19 mouse cellular contexts compared by ENCODE assay signal in the genomic region with DNA sequence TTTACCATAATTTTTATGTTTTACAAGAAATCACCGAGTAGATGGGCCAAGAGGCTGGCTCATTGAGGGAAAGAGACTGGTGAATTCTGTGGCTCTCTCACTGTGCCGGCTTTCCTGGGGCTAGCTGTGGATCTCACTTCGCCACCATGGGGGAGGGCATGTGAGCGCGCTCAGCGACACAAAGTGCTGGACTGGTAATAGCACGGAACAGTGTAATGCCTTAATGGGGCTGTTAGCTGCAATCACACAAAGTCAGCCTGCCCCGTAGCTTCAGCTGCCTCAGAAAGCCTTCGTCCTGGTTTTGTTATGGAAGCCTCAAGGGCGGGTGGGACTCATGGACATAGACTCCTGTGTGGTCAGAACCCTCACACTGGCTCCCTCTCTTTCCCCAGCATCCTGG. TPM values are rescaled to one million over a fixed set of nuclear protein-coding genes. Genes with fewer than 3 reads are reported as not detected.
A peak's percentile ranks its signal among the peaks of the same experiment; 100 is the strongest.
DNase-seq lines count a peak whose midpoint lies in the region; ATAC-seq and TF ChIP-seq lines count a peak whose summit lies in the region.
"Had no signal": no experiment of that assay in that cellular context is flagged by ENCODE, and none has a peak within 500 bp of the region (broad histone marks: within the 10 kb centered on the region; RNA-seq: fewer than 3 reads in every experiment).

No protein-coding gene starts in this region.

- no peak overlapping the region for H3K27ac ChIP-seq in forebrain, embryonic 13.5 days
- H3K27ac ChIP-seq in forebrain, embryonic 11.5 days (ENCODE audit: low read depth, low read length), result no peak overlapping the region
- H3K27ac ChIP-seq in hindbrain, embryonic 14.5 days, result no peak overlapping the region
- H3K27ac ChIP-seq in hindbrain, postnatal 0 days, result no peak overlapping the region
- H3K27ac ChIP-seq in neural tube, embryonic 13.5 days (replicated peaks), result peak overlapping the region; percentile 46; the same call in 1 of the 2 replicates
- H3K27ac ChIP-seq: embryonic facial prominence, embryonic 12.5 days; heart, embryonic 13.5 days had no signal

- H3K4me2 ChIP-seq in forebrain, embryonic 13.5 days, result no peak overlapping the region
- H3K4me2 ChIP-seq in forebrain, embryonic 11.5 days (ENCODE audit: low read depth, low read length, severe bottlenecking), result no peak overlapping the region
- no peak overlapping the region for H3K4me2 ChIP-seq in hindbrain, embryonic 14.5 days (replicated peaks)
- H3K4me2 ChIP-seq in hindbrain, postnatal 0 days (ENCODE audit: low read depth, low read length), result no peak overlapping the region
- no peak overlapping the region for H3K4me2 ChIP-seq in neural tube, embryonic 13.5 days
- H3K4me2 ChIP-seq: embryonic facial prominence, embryonic 12.5 days; heart, embryonic 13.5 days had no signal

- H3K9ac ChIP-seq in forebrain, embryonic 13.5 days, result 0 out of 2 replicates have a peak overlapping the region, but pooled peaks have one; percentile 21
- H3K9ac ChIP-seq in forebrain, embryonic 11.5 days (ENCODE audit: low read length), result no peak overlapping the region
- peak overlapping the region; percentile 8; the same call in 1 of the 2 replicates for H3K9ac ChIP-seq in hindbrain, embryonic 14.5 days
- H3K9ac ChIP-seq in hindbrain, postnatal 0 days (replicated peaks; ENCODE audit: low read length), result no peak overlapping the region
- H3K9ac ChIP-seq in neural tube, embryonic 13.5 days, result peak overlapping the region; percentile 35; the same call in 1 of the 2 replicates
- H3K9ac ChIP-seq: embryonic facial prominence, embryonic 12.5 days; heart, embryonic 13.5 days had no signal

- no peak for TF ChIP-seq CTCF in hindbrain, postnatal 0 days (IDR thresholded peaks at IDR 0.05; ENCODE audit: low read depth)

- H3K9me3 ChIP-seq in forebrain, embryonic 13.5 days (replicated peaks), result no peaks in the 10 kb centered on the region; the same call in 1 of the 2 replicates
- no peaks in the 10 kb centered on the region for H3K9me3 ChIP-seq in forebrain, embryonic 11.5 days (ENCODE audit: control insufficient read depth, low read length)
- H3K9me3 ChIP-seq in hindbrain, embryonic 14.5 days (ENCODE audit: control insufficient read depth, low read length), result no peaks in the 10 kb centered on the region
- H3K9me3 ChIP-seq in hindbrain, postnatal 0 days (ENCODE audit: low read length), result no peaks in the 10 kb centered on the region
- H3K9me3 ChIP-seq in neural tube, embryonic 13.5 days, result no peaks in the 10 kb centered on the region
- H3K9me3 ChIP-seq: embryonic facial prominence, embryonic 12.5 days; heart, embryonic 13.5 days had no signal

- no peak for ATAC-seq in forebrain, embryonic 13.5 days
- ATAC-seq in forebrain, embryonic 11.5 days (replicated peaks; ENCODE audit: low FRiP score), result no peak
- ATAC-seq in hindbrain, embryonic 14.5 days (ENCODE audit: low FRiP score), result no peak
- ATAC-seq in hindbrain, postnatal 0 days, result no peak
- no peak for ATAC-seq in neural tube, embryonic 13.5 days (ENCODE audit: low read depth)
- ATAC-seq: hindbrain, embryonic 16.5 days had no signal

- H3K4me1 ChIP-seq in forebrain, embryonic 13.5 days, result peaks cover 5% of the 10 kb centered on the region
- H3K4me1 ChIP-seq in forebrain, embryonic 11.5 days (replicated peaks; ENCODE audit: control insufficient read depth, insufficient read depth, low read length), result 0 out of 2 replicates have a peak, but pooled peaks cover 2% of the 10 kb centered on the region
- peaks cover 12% of the 10 kb centered on the region; the same call in 1 of the 2 replicates for H3K4me1 ChIP-seq in hindbrain, embryonic 14.5 days (replicated peaks; ENCODE audit: control insufficient read depth, insufficient read depth, low read length)
- peaks cover 3% of the 10 kb centered on the region; the same call in 1 of the 2 replicates for H3K4me1 ChIP-seq in hindbrain, postnatal 0 days (ENCODE audit: insufficient read depth, low read length)
- peaks cover 17% of the 10 kb centered on the region; the same call in 1 of the 2 replicates for H3K4me1 ChIP-seq in neural tube, embryonic 13.5 days (replicated peaks)
- H3K4me1 ChIP-seq: embryonic facial prominence, embryonic 12.5 days; heart, embryonic 13.5 days had no signal

- WGBS in forebrain, embryonic 13.5 days, result 34% methylated on average over 10 of the region's 10 CpGs
- 45% methylated on average over 10 of the region's 10 CpGs for WGBS in forebrain, embryonic 11.5 days
- WGBS in hindbrain, embryonic 14.5 days, result 43% methylated on average over 10 of the region's 10 CpGs
- 38% methylated on average over 10 of the region's 10 CpGs for WGBS in hindbrain, postnatal 0 days
- WGBS in neural tube, embryonic 13.5 days, result 13% methylated on average over 10 of the region's 10 CpGs

- peaks cover 14% of the 10 kb centered on the region; the same call in 1 of the 2 replicates for H3K27me3 ChIP-seq in forebrain, embryonic 13.5 days
- H3K27me3 ChIP-seq in forebrain, embryonic 11.5 days (ENCODE audit: control insufficient read depth, insufficient read depth, low read length), result no peaks in the 10 kb centered on the region
- H3K27me3 ChIP-seq in hindbrain, embryonic 14.5 days (ENCODE audit: control insufficient read depth, insufficient read depth, low read length), result no peaks in the 10 kb centered on the region
- H3K27me3 ChIP-seq in hindbrain, postnatal 0 days (ENCODE audit: insufficient read depth, low read length), result no peaks in the 10 kb centered on the region
- no peaks in the 10 kb centered on the region for H3K27me3 ChIP-seq in neural tube, embryonic 13.5 days

- H3K4me3 ChIP-seq in forebrain, embryonic 13.5 days, result no peak overlapping the region
- no peak overlapping the region for H3K4me3 ChIP-seq in forebrain, embryonic 11.5 days (ENCODE audit: low read depth, low read length)
- H3K4me3 ChIP-seq in hindbrain, embryonic 14.5 days (replicated peaks; ENCODE audit: low read length), result no peak overlapping the region
- no peak overlapping the region for H3K4me3 ChIP-seq in hindbrain, postnatal 0 days (ENCODE audit: low read length)
- no peak overlapping the region for H3K4me3 ChIP-seq in neural tube, embryonic 13.5 days
- H3K4me3 ChIP-seq: embryonic facial prominence, embryonic 12.5 days; heart, embryonic 13.5 days had no signal

- DNase-seq in forebrain, embryonic 11.5 days (ENCODE audit: low spot score), result no peak
- DNase-seq in hindbrain, embryonic 14.5 days (ENCODE audit: low spot score), result no peak
- DNase-seq in hindbrain, postnatal 0 days (ENCODE audit: low spot score), result no peak
- DNase-seq in brain, adult 2 months (ENCODE audit: low read depth, low spot score), result peak; percentile 20
- DNase-seq in layer of hippocampus, adult 18-20 months (ENCODE audit: low spot score in 2 of 2), result no peak
- DNase-seq: adrenal gland, adult 2 months; adrenal gland, postnatal 25 days; cerebellum, adult 11 months; cerebellum, adult 9-10 months; cerebellum, postnatal 25 days; gastrocnemius, postnatal 36 days; heart, adult 11 months; heart, postnatal 36 days; kidney, adult 11 months had no signal

- no peaks in the 10 kb centered on the region for H3K36me3 ChIP-seq in forebrain, embryonic 13.5 days (ENCODE audit: poor library complexity, severe bottlenecking)
- no peaks in the 10 kb centered on the region for H3K36me3 ChIP-seq in forebrain, embryonic 11.5 days (ENCODE audit: control insufficient read depth, insufficient read depth, low read length)
- H3K36me3 ChIP-seq in hindbrain, embryonic 14.5 days (replicated peaks; ENCODE audit: control insufficient read depth, insufficient read depth), result no peaks in the 10 kb centered on the region
- no peaks in the 10 kb centered on the region for H3K36me3 ChIP-seq in hindbrain, postnatal 0 days (ENCODE audit: insufficient read depth, low read length)
- no peaks in the 10 kb centered on the region for H3K36me3 ChIP-seq in neural tube, embryonic 13.5 days
- H3K36me3 ChIP-seq: embryonic facial prominence, embryonic 12.5 days; heart, embryonic 13.5 days had no signal

RNA-seq across cellular contexts. Expression of gene Fbxo2, which starts 38.3 kb away (rescaled TPM):
- polyA plus RNA-seq in forebrain, embryonic 13.5 days (2015; fragmentation: Nextera tagmentation; extraction: Ambion mirVana), result 1.0 TPM in 2 replicates
- polyA plus RNA-seq in forebrain, embryonic 11.5 days (2014; fragmentation: Nextera tagmentation; extraction: Ambion mirVana), result 0.87 and 0.91 TPM in 2 replicates
- polyA plus RNA-seq in hindbrain, embryonic 14.5 days (2014; fragmentation: Nextera tagmentation; extraction: Ambion mirVana), result 13.1 and 14.0 TPM in 2 replicates
- 25.5 and 39.8 TPM in 2 replicates for total RNA-seq in hindbrain, postnatal 0 days (2014; rRNA removed)
- polyA plus RNA-seq in hindbrain, postnatal 0 days (2015; fragmentation: Nextera tagmentation; extraction: Ambion mirVana), result 45.6 and 49.9 TPM in 2 replicates
- 6.1 and 6.9 TPM in 2 replicates for polyA plus RNA-seq in neural tube, embryonic 13.5 days (2015; fragmentation: Nextera tagmentation; extraction: Ambion mirVana)
- total RNA-seq in layer of hippocampus, adult 18-20 months (2021), result 100 to 1,000 TPM; 118 TPM
- total RNA-seq: gastrocnemius, postnatal 36 days had no signal

RNA-seq across cellular contexts. Expression of gene Fbxo44, which starts 38.4 kb away (rescaled TPM):
- polyA plus RNA-seq in forebrain, embryonic 13.5 days (2015; fragmentation: Nextera tagmentation; extraction: Ambion mirVana), result 62.4 and 71.9 TPM in 2 replicates
- polyA plus RNA-seq in forebrain, embryonic 11.5 days (2014; fragmentation: Nextera tagmentation; extraction: Ambion mirVana), result 44.9 and 45.0 TPM in 2 replicates
- polyA plus RNA-seq in hindbrain, embryonic 14.5 days (2014; fragmentation: Nextera tagmentation; extraction: Ambion mirVana), result 98.6 and 101 TPM in 2 replicates
- 199 and 200 TPM in 2 replicates for total RNA-seq in hindbrain, postnatal 0 days (2014; rRNA removed)
- polyA plus RNA-seq in hindbrain, postnatal 0 days (2015; fragmentation: Nextera tagmentation; extraction: Ambion mirVana), result 118 and 122 TPM in 2 replicates
- polyA plus RNA-seq in neural tube, embryonic 13.5 days (2015; fragmentation: Nextera tagmentation; extraction: Ambion mirVana), result 81.4 and 87.6 TPM in 2 replicates
- 100 to 1,000 TPM; 133 to 136 TPM for total RNA-seq in layer of hippocampus, adult 18-20 months (2021)

RNA-seq across cellular contexts. Expression of gene Fbxo6, which starts 46.8 kb away (rescaled TPM):
- polyA plus RNA-seq in forebrain, embryonic 13.5 days (2015; fragmentation: Nextera tagmentation; extraction: Ambion mirVana), result 14.2 and 16.7 TPM in 2 replicates
- 10.2 and 13.6 TPM in 2 replicates for polyA plus RNA-seq in forebrain, embryonic 11.5 days (2014; fragmentation: Nextera tagmentation; extraction: Ambion mirVana)
- 18.1 and 18.3 TPM in 2 replicates for polyA plus RNA-seq in hindbrain, embryonic 14.5 days (2014; fragmentation: Nextera tagmentation; extraction: Ambion mirVana)
- total RNA-seq in hindbrain, postnatal 0 days (2014; rRNA removed), result 23.7 and 36.3 TPM in 2 replicates
- 23.8 and 24.0 TPM in 2 replicates for polyA plus RNA-seq in hindbrain, postnatal 0 days (2015; fragmentation: Nextera tagmentation; extraction: Ambion mirVana)
- 16.4 and 16.6 TPM in 2 replicates for polyA plus RNA-seq in neural tube, embryonic 13.5 days (2015; fragmentation: Nextera tagmentation; extraction: Ambion mirVana)
- 10 to 100 TPM; 30.3 to 33.3 TPM for total RNA-seq in layer of hippocampus, adult 18-20 months (2021)

Comparison
In these comparisons a context has a peak if more than half of its experiments do, and no peak if none do; other contexts are left out.
1. H3K9ac ChIP-seq: peak in forebrain, embryonic 13.5 days (single experiment), hindbrain, embryonic 14.5 days (single experiment) and neural tube, embryonic 13.5 days (single experiment); none in forebrain, embryonic 11.5 days (single experiment) and hindbrain, postnatal 0 days (single experiment).